Mouse (Mus musculus): Measurements from ENCODE around the gene Meis2.

Meis2 gene

GRCm38 (mm10) chr2:115857123-115858080, 208.2 kb downstream of the Meis2 start:
- no peak for DNase-seq (ENCODE audit: inconsistent ontology term)

DNA sequence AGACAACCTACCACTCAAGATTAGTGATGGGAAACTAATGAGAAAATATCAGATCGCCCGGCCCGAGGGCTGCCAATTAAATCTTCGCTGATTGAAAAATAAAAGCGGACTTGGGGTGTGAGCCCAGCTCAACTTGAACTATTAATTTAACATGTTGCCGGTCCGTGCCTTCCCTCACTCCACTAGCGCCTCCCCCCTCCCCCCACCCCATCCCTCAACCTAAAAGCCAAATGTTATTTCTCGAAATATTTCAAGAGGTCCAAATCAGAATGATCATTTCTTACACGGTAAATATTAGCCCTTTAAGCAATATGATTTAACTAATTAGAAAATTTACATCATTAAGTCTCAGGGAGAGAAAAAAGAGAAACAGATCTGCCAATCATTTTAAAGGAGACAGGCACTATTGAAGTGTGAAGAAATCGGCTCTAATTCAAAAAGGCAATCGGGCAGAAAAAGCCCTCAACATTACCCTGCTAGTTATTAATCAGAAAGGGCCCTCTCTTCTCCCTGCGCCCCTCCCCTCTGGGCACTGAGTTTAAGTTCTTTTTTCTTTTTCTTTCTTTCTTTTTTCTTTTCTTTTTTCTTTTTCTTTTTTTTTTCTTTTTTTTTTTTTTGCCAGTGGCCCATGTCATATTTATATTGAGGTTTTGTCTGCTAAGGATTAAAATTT, 209.1 kb downstream of the Meis2 start:
- no peak for DNase-seq (ENCODE audit: inconsistent ontology term)

- DNase-seq (ENCODE audit: inconsistent ontology term) = peak; percentile 75
Measured at GRCm38 (mm10) chr2:115855511-115856400, 209.9 kb downstream of the Meis2 start.

GRCm38 (mm10) chr2:115854828-115855311, 210.8 kb downstream of the Meis2 start:
- DNase-seq (ENCODE audit: inconsistent ontology term) = peak; percentile 23

GRCm38 (mm10) chr2:115854007-115854827, 211.4 kb downstream of the Meis2 start:
- peak; percentile 20 for DNase-seq (ENCODE audit: inconsistent ontology term)

DNA sequence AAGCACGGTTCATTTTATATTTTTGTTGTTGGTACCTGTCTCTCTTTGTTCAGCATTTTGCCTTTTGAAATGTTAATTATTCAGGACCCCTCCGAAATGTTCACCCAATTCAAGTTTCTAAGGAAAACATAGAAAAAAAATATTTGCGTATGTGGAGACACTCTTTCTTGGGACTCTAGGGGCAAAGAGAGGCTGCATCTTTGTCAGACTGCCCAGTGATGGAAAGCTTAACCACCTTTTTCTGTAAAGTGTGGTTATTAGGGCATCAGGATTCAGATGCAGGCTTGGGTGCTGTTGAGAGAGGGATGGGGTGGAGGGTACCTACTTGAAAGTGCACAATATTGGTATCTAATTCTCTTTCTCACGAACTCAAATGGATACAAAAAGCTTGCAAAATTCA, 212.4 kb downstream of the Meis2 start:
- no peak for DNase-seq (ENCODE audit: inconsistent ontology term)

- peak; percentile 41 for DNase-seq (ENCODE audit: inconsistent ontology term)
Measured at GRCm38 (mm10) chr2:115852615-115853014, 213.0 kb downstream of the Meis2 start.

GRCm38 (mm10) chr2:115852109-115852508, 213.5 kb downstream of the Meis2 start:
- DNase-seq (ENCODE audit: inconsistent ontology term) = no peak

DNA sequence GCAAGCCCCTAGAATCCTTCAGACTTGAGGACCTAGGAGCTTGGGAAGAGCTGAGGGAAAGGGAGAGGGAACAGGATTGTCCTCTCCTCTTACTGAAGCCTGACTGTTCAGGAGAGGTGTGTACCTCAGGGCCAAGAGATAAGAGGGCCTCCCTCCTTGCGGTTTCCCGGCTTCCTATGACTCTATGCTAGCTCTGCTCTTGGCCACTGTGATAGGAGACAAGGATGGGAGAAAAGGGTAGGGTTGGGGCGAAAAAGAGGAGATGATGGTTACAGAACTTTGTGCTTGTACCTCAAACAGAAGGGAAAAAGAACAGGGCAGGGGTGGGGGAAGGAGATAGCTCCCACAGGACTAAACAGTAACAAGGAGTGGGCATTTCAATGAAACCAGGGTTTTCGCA, 214.7 kb downstream of the Meis2 start:
- no peak for DNase-seq (ENCODE audit: inconsistent ontology term)

- DNase-seq (ENCODE audit: inconsistent ontology term) = no peak
Measured at GRCm38 (mm10) chr2:115842821-115843220, 222.8 kb downstream of the Meis2 start.

DNA sequence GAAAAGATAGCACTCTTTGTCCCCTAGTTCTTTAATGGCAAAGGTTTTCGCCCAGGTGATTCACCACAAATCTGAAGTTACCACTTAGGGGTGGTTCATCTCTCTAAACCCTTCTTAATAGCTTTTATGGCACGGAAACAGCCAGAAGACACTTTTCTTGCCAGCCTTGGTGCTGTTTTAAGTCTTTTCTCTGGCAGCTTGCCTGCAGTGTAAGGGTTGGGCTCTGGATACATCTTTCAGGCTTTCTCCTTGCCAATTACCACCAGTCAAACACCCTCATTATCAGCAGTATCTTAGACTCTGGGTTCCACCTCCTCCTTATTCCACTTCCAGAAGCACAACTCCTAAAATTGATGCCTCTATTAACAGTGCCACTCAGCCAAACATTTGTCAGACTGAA, 229.6 kb downstream of the Meis2 start:
- no peak for DNase-seq (ENCODE audit: inconsistent ontology term)

GRCm38 (mm10) chr2:115822361-115822760, 243.3 kb downstream of the Meis2 start:
- no peak for DNase-seq (ENCODE audit: inconsistent ontology term)

DNA sequence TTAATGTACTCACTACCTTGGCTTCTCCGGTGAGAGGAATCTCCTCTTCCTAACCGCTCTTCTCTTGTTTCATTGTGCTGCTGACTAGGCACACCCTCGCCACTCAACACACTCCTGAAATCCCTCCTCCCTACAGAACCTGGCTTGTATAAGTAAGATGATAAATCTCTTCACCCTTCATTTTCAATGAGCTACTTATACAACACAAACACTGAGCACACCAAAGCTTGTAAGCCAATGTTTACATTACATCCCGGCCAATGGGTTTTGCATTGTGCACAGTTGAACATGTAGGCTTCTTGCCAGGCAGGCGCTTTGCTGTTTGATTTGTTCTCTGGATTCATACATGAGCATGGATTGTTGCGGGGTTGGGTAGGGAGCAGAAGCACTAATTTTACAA, 247.7 kb downstream of the Meis2 start:
- no peak for DNase-seq (ENCODE audit: inconsistent ontology term)

DNA sequence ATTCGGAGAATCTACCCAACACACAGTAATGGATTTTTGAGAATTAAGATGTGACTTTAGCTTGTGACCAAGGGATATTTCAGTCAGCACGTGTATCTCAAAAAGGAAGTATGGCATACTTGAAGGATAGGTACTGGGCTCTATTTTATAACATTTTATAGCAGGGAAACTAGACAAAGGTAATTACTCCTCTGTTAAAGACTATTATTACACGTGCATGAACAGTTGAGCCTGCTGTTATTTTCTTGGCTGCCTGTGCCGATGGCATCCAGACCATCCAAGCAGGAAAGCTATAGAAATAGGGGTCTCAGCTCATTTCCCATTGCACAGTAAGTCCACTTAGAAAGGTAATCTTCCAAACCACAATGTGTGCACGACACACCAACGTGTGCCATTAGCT, 251.9 kb downstream of the Meis2 start:
- DNase-seq (ENCODE audit: inconsistent ontology term) = no peak

- DNase-seq (ENCODE audit: inconsistent ontology term) = no peak
Measured at GRCm38 (mm10) chr2:115813316-115813715, 252.3 kb downstream of the Meis2 start.
